ENCODE assay signal across 13 mouse cellular contexts in the genomic region with DNA sequence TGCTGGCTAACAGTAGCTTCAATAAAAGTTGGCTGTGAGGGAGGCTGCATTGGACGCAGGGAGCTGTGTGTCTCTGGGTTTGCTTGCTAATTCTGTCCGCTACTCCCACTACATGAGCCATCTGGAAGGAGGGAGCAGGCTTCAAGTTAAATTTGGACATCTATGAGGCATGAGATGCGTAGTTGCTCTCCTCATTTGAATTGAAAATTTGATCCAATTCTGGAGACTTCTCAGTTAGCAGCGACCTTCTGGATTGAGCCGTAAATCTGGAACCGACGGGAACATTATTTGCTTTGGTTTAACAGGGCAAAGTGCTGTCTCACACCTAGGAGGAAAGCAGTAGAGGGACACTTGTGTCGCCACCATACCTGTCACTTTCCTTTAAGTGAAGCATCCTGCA.
DNase-seq lines count a peak whose midpoint lies in the region.
"Had no signal": no experiment of that assay in that cellular context is flagged by ENCODE, and none has a peak within 500 bp of the region (broad histone marks: within the 10 kb centered on the region; RNA-seq: fewer than 3 reads in every experiment).

No protein-coding gene starts in this region.

- intact Hi-C loops in left cerebral cortex, postnatal 4 days (cut with DNase I) = no loop called here
- intact Hi-C loops in left cerebral cortex, postnatal 36 days (cut with DNase I) = loop anchor here (1.0 kb wide), 1 partner anchor 38 kb away; no protein-coding TSS in a partner anchor

- DNase-seq in left cerebral cortex, adult 11 months (ENCODE audit: low spot score) = peak; percentile 66
- DNase-seq in left cerebral cortex, postnatal 4 days = no peak
- peak; percentile 80 for DNase-seq in layer of hippocampus, adult 9-11 months
- peak; percentile 60 to 70 for DNase-seq in left cerebral cortex, postnatal 36 days (ENCODE audit: low spot score in 2 of 2)
- no peak for DNase-seq in cerebellum, postnatal 10 days
- no peak for DNase-seq in testis, postnatal 14 days (ENCODE audit: low spot score)
- no peak for DNase-seq in spleen, postnatal 4 days (ENCODE audit: low spot score in 2 of 2)
- DNase-seq: adrenal gland, postnatal 36 days; cerebellum, adult 9-11 months; gastrocnemius, postnatal 25 days; kidney, postnatal 4 days; midbrain, embryonic 14.5 days; thymus, postnatal 4 days had no signal

Comparison
In these comparisons a context has a peak if more than half of its experiments do, and no peak if none do; other contexts are left out.
1. DNase-seq: peak in left cerebral cortex, adult 11 months (single experiment), layer of hippocampus, adult 9-11 months (single experiment) and left cerebral cortex, postnatal 36 days (2 of 2); none in left cerebral cortex, postnatal 4 days (single experiment), cerebellum, postnatal 10 days (0 of 2), testis, postnatal 14 days (single experiment) and spleen, postnatal 4 days (0 of 2).